Mouse (Mus musculus) forebrain, postnatal 0 days (tissue): Measurements from ENCODE around the gene Dnajb2. TPM values are rescaled to one million over a fixed set of nuclear protein-coding genes. Genes with fewer than 3 reads are reported as not detected.
A peak's percentile ranks its signal among the peaks of the same experiment; 100 is the strongest.
"Not testable (repeated sequence)": the region's sequence is repeated elsewhere in the genome, so short reads cannot be mapped to it uniquely, and the experiment has no call there.

Experiments
- ATAC-seq: fragments of 200-750 bp; cut with Nextera tagmentation; 2 replicates; pipeline ENCODE4 v1.8.0; 2017; ENCODE audit warnings: mild to moderate bottlenecking, moderate library complexity
- DNase-seq: peaks from one replicate; pipeline ENCODE4 v3.0.0-alpha.2; 2015
- H3K27ac ChIP-seq: fragments of 300-500 bp; sonication (generic); 2 replicates; pipeline ENCODE4 v1.5.1; 2014; ENCODE audit warnings: low read depth, mild to moderate bottlenecking, antibody characterized with exemption, low read length, moderate library complexity, mixed read lengths
- H3K27me3 ChIP-seq: fragments of 300-500 bp; sonication (generic); 2 replicates; pipeline ENCODE4 v1.6.1; 2014; ENCODE audit warnings: mild to moderate bottlenecking, low read length, mixed read lengths; ENCODE audit not compliant: insufficient read depth
- H3K36me3 ChIP-seq: fragments of 300-500 bp; sonication (generic); 2 replicates; pipeline ENCODE4 v1.6.1; 2014; ENCODE audit warnings: mild to moderate bottlenecking, moderate library complexity; ENCODE audit not compliant: insufficient read depth
- H3K4me1 ChIP-seq: fragments of 300-500 bp; sonication (generic); 2 replicates; pipeline ENCODE4 v1.6.1; 2014; ENCODE audit warnings: antibody characterized with exemption; ENCODE audit not compliant: insufficient read depth
- H3K4me2 ChIP-seq: fragments of 300-500 bp; sonication (generic); 2 replicates; pipeline ENCODE4 v1.6.1; 2014; ENCODE audit warnings: low read depth, mild to moderate bottlenecking, moderate library complexity
- H3K4me3 ChIP-seq: fragments of 300-500 bp; sonication (generic); 2 replicates; pipeline ENCODE4 v1.5.1; 2014; ENCODE audit warnings: low read depth, low read length, mixed read lengths
- H3K9ac ChIP-seq: fragments of 300-500 bp; sonication (generic); 2 replicates; pipeline ENCODE4 v1.6.1; 2014; ENCODE audit warnings: mild to moderate bottlenecking
- H3K9me3 ChIP-seq: fragments of 300-500 bp; sonication (generic); 2 replicates; pipeline ENCODE4 v1.6.1; 2016; ENCODE audit warnings: low read length
- CTCF ChIP-seq: sonication (generic); IDR thresholded peaks from 2 replicates; pipeline ENCODE4 v1.5.1; 2016; ENCODE audit warnings: antibody characterized with exemption, control low read depth, low read depth
- WGBS: fragments of 180-500 bp; shearing (Covaris S2); extraction: QIAGEN DNeasy Blood & Tissue Kit; methylation state at CpG from one replicate; pipeline ENCODE4 v1.1.7; 2014; 5-methylcytosine and 5-hydroxymethylcytosine counted together
- polyA plus RNA-seq: library from polyadenylated mRNA; unstranded; fragments of >200 nt; fragmentation: Nextera tagmentation; extraction: Ambion mirVana; gene quantifications from 2 replicates; pipeline ENCODE4 v1.2.1, GENCODE M21; 2015
- total RNA-seq: library from RNA; depleted of rRNA; stranded (reverse); fragments of >200 nt; gene quantifications from 2 replicates; pipeline ENCODE4 v1.2.3, GENCODE M21; 2014

Gene Dnajb2
- total and polyA plus RNA-seq, 2 experiments from 2014 or later: 39.7 to 47.0 TPM

GRCm38 (mm10) chr1:75227653-75228052 is 8.6 kb upstream of the Dnajb2 start:
- Histone ChIP-seq H3K4me3 (no peak overlapping the region), H3K4me1 (no peaks in the 10 kb centered on the region), H3K4me2 (no peak overlapping the region), H3K36me3 (no peaks in the 10 kb centered on the region), H3K27ac (no peak overlapping the region), H3K9ac (no peak overlapping the region), H3K9me3 (no peaks in the 10 kb centered on the region), H3K27me3 (no peaks in the 10 kb centered on the region)
- no peak for TF ChIP-seq CTCF
- ATAC-seq: no peak
- 71% methylated on average over 1 of the region's 1 CpGs for WGBS
- no peak for DNase-seq

- no peak for TF ChIP-seq CTCF
- H3K36me3 ChIP-seq: no peaks in the 10 kb centered on the region
- WGBS: 79% methylated on average over 4 of the region's 4 CpGs
- no peak overlapping the region for H3K9ac ChIP-seq
- H3K4me2 ChIP-seq: no peak overlapping the region
- H3K4me1 ChIP-seq: no peaks in the 10 kb centered on the region
- ATAC-seq (no peak), DNase-seq (no peak)
- H3K4me3 ChIP-seq: no peak overlapping the region
- H3K27ac ChIP-seq: no peak overlapping the region
- H3K27me3 ChIP-seq: no peaks in the 10 kb centered on the region
- H3K9me3 ChIP-seq: no peaks in the 10 kb centered on the region
Measured at GRCm38 (mm10) chr1:75229158-75229557, 7.0 kb upstream of the Dnajb2 start.

GRCm38 (mm10) chr1:75230335-75230994 is 5.7 kb upstream of the Dnajb2 start:
- no peak overlapping the region for H3K9ac ChIP-seq
- no peak for TF ChIP-seq CTCF
- H3K36me3 ChIP-seq: no peaks in the 10 kb centered on the region
- no peaks in the 10 kb centered on the region for H3K9me3 ChIP-seq
- ATAC-seq (no peak), DNase-seq (no peak)
- WGBS: 84% methylated on average over 7 of the region's 7 CpGs
- H3K4me3 ChIP-seq: no peak overlapping the region
- H3K27ac ChIP-seq: no peak overlapping the region
- H3K4me2 ChIP-seq: no peak overlapping the region
- H3K4me1 ChIP-seq: no peaks in the 10 kb centered on the region
- H3K27me3 ChIP-seq: no peaks in the 10 kb centered on the region

- Histone ChIP-seq H3K27ac (no peak overlapping the region), H3K9ac (no peak overlapping the region), H3K4me2 (no peak overlapping the region), H3K4me3 (no peak overlapping the region), H3K27me3 (no peaks in the 10 kb centered on the region), H3K4me1 (no peaks in the 10 kb centered on the region), H3K36me3 (no peaks in the 10 kb centered on the region), H3K9me3 (no peaks in the 10 kb centered on the region)
- no peak for TF ChIP-seq CTCF
- 80% methylated on average over 4 of the region's 4 CpGs for WGBS
- no peak for DNase-seq
- ATAC-seq: no peak
Measured at GRCm38 (mm10) chr1:75231224-75231623, 5.0 kb upstream of the Dnajb2 start.

GRCm38 (mm10) chr1:75231664-75232152 is 4.5 kb upstream of the Dnajb2 start, which contains the start of gene A630095N17Rik:
A630095N17Rik (minus strand) TSS chr1:75232102.
- H3K4me2 ChIP-seq: no peak within 1 kb of the TSS
- no peak within 1 kb of the TSS for H3K27ac ChIP-seq
- no peaks in the 10 kb centered on the region for H3K27me3 ChIP-seq
- 74% methylated on average over 5 of the region's 5 CpGs for WGBS
- no peak for DNase-seq
- no peak within 1 kb of the TSS for H3K4me3 ChIP-seq
- no peaks in the 10 kb centered on the region for H3K4me1 ChIP-seq
- no peaks in the 10 kb centered on the region for H3K36me3 ChIP-seq
- no peak within 1 kb of the TSS for H3K9ac ChIP-seq
- ATAC-seq: no peak
- TF ChIP-seq CTCF: no peak
- H3K9me3 ChIP-seq: no peaks in the 10 kb centered on the region

- not testable (repeated sequence) for ATAC-seq, H3K4me2 ChIP-seq, H3K9me3 ChIP-seq, H3K4me1 ChIP-seq, H3K27me3 ChIP-seq, DNase-seq, H3K36me3 ChIP-seq, H3K4me3 ChIP-seq, H3K27ac ChIP-seq, H3K9ac ChIP-seq
- WGBS: 68% methylated on average over 4 of the region's 4 CpGs
Measured at GRCm38 (mm10) chr1:75232489-75232888, 3.7 kb upstream of the Dnajb2 start.

GRCm38 (mm10) chr1:75234606-75235005 is 1.6 kb upstream of the Dnajb2 start:
- Histone ChIP-seq H3K4me3 (no peak overlapping the region), H3K27ac (no peak overlapping the region), H3K9ac (no peak overlapping the region), H3K27me3 (no peaks in the 10 kb centered on the region), H3K36me3 (0 out of 2 replicates have a peak, but pooled peaks cover 2% of the 10 kb centered on the region), H3K4me1 (0 out of 2 replicates have a peak, but pooled peaks cover 9% of the 10 kb centered on the region), H3K9me3 (no peaks in the 10 kb centered on the region), H3K4me2 (peak overlapping the region; percentile 6; the same call in 1 of the 2 replicates)
- peak; percentile 74 for TF ChIP-seq CTCF
- 2% methylated on average over 8 of the region's 8 CpGs for WGBS
- ATAC-seq (peak; percentile 67), DNase-seq (peak; percentile 78)
